Mouse (Mus musculus): ENCODE results near the gene Irf2bp1. TPM values are rescaled to one million over a fixed set of nuclear protein-coding genes. Genes with fewer than 3 reads are reported as not detected.

Irf2bp1 gene
- polyA plus RNA-seq, 1 experiment from 2014 or later = 9.8 TPM

- Histone ChIP-seq H3K27ac (replicated peaks) (peak overlapping the region; percentile 85), H3K27me3 (ENCODE audit: control insufficient read depth, insufficient read depth, low read length) (no peaks in the 10 kb centered on the region), H3K9ac (ENCODE audit: low read length) (peak overlapping the region; percentile 38; the same call in 1 of the 2 replicates), H3K9me3 (ENCODE audit: control insufficient read depth, low read length) (no peaks in the 10 kb centered on the region), H3K4me3 (ENCODE audit: low read depth, low read length) (no peak overlapping the region), H3K36me3 (ENCODE audit: control insufficient read depth, insufficient read depth, low read length) (no peaks in the 10 kb centered on the region), H3K4me2 (replicated peaks; ENCODE audit: low read depth) (peak overlapping the region; percentile 34; the same call in 1 of the 2 replicates), H3K4me1 (replicated peaks; ENCODE audit: control insufficient read depth, insufficient read depth) (peaks cover 7% of the 10 kb centered on the region; the same call in 1 of the 2 replicates)
- TF ChIP-seq EP300 (optimal IDR thresholded peaks at IDR 0.05) (no peak), CTCF (IDR thresholded peaks at IDR 0.05; ENCODE audit: low read depth) (no peak)
- 48% methylated on average over 13 of the region's 13 CpGs for WGBS
- ATAC-seq (ENCODE audit: low FRiP score, low TSS enrichment) (peak; percentile 41), DNase-seq (ENCODE audit: low spot score) (peak; percentile 85)
These were observed 3.5 kb downstream of the Irf2bp1 start for GRCm38 (mm10) chr7:19007026-19007977.

- H3K4me2 ChIP-seq (replicated peaks; ENCODE audit: low read depth) = no peak overlapping the region
- no peak overlapping the region; the same call in 1 of the 2 replicates for H3K27ac ChIP-seq (replicated peaks)
- H3K9ac ChIP-seq (ENCODE audit: low read length) = no peak overlapping the region
- TF ChIP-seq EP300 (optimal IDR thresholded peaks at IDR 0.05) (no peak), CTCF (IDR thresholded peaks at IDR 0.05; ENCODE audit: low read depth) (no peak)
- 0 out of 2 replicates have a peak, but pooled peaks cover 2% of the 10 kb centered on the region for H3K4me1 ChIP-seq (replicated peaks; ENCODE audit: control insufficient read depth, insufficient read depth)
- DNase-seq (ENCODE audit: low spot score) (peak; percentile 81), ATAC-seq (ENCODE audit: low FRiP score, low TSS enrichment) (peak; percentile 58)
- no peaks in the 10 kb centered on the region for H3K27me3 ChIP-seq (ENCODE audit: control insufficient read depth, insufficient read depth, low read length)
- H3K9me3 ChIP-seq (ENCODE audit: control insufficient read depth, low read length) = no peaks in the 10 kb centered on the region
- no peak overlapping the region for H3K4me3 ChIP-seq (ENCODE audit: low read depth, low read length)
- no peaks in the 10 kb centered on the region for H3K36me3 ChIP-seq (ENCODE audit: control insufficient read depth, insufficient read depth, low read length)
- WGBS = 65% methylated on average over 7 of the region's 7 CpGs
These were observed 6.7 kb downstream of the Irf2bp1 start for GRCm38 (mm10) chr7:19010581-19010980.

- Histone ChIP-seq H3K4me1 (replicated peaks; ENCODE audit: control insufficient read depth, insufficient read depth) (no peaks in the 10 kb centered on the region), H3K9ac (ENCODE audit: low read length) (peak overlapping the region; percentile 75), H3K36me3 (ENCODE audit: control insufficient read depth, insufficient read depth, low read length) (no peaks in the 10 kb centered on the region), H3K4me3 (ENCODE audit: low read depth, low read length) (peak overlapping the region; percentile 30), H3K4me2 (replicated peaks; ENCODE audit: low read depth) (peak overlapping the region; percentile 67), H3K9me3 (ENCODE audit: control insufficient read depth, low read length) (no peaks in the 10 kb centered on the region), H3K27ac (replicated peaks) (peak overlapping the region; percentile 77), H3K27me3 (ENCODE audit: control insufficient read depth, insufficient read depth, low read length) (no peaks in the 10 kb centered on the region)
- ATAC-seq (ENCODE audit: low FRiP score, low TSS enrichment) = peak; percentile 53
- WGBS = 1% methylated on average over 31 of the region's 31 CpGs
- no peak for TF ChIP-seq CTCF (IDR thresholded peaks at IDR 0.05; ENCODE audit: low read depth)
- no peak for TF ChIP-seq EP300 (optimal IDR thresholded peaks at IDR 0.05)
- DNase-seq (ENCODE audit: low spot score) = peak; percentile 80
These were observed 8.3 kb downstream of the Irf2bp1 start for GRCm38 (mm10) chr7:19012025-19012621.

- no peak for ATAC-seq (ENCODE audit: low FRiP score, low TSS enrichment)
- WGBS = 31% methylated on average over 2 of the region's 2 CpGs
- peak overlapping the region; percentile 67; the same call in 1 of the 2 replicates for H3K4me2 ChIP-seq (replicated peaks; ENCODE audit: low read depth)
These were observed 9.0 kb downstream of the Irf2bp1 start for GRCm38 (mm10) chr7:19012882-19013281.

GRCm38 (mm10) chr7:19014452-19014851, 10.6 kb downstream of the Irf2bp1 start:
- H3K4me1 ChIP-seq (replicated peaks; ENCODE audit: control insufficient read depth, insufficient read depth) = no peaks in the 10 kb centered on the region
- H3K9me3 ChIP-seq (ENCODE audit: control insufficient read depth, low read length) = no peaks in the 10 kb centered on the region
- H3K27ac ChIP-seq (replicated peaks) = no peak overlapping the region
- TF ChIP-seq CTCF (IDR thresholded peaks at IDR 0.05; ENCODE audit: low read depth) (peak; percentile 11; the same call in 1 of the 2 replicates), EP300 (optimal IDR thresholded peaks at IDR 0.05) (no peak)
- no peak overlapping the region for H3K9ac ChIP-seq (ENCODE audit: low read length)
- H3K36me3 ChIP-seq (ENCODE audit: control insufficient read depth, insufficient read depth, low read length) = no peaks in the 10 kb centered on the region
- DNase-seq (ENCODE audit: low spot score) (no peak), ATAC-seq (ENCODE audit: low FRiP score, low TSS enrichment) (no peak)
- 63% methylated on average over 15 of the region's 15 CpGs for WGBS
- H3K27me3 ChIP-seq (ENCODE audit: control insufficient read depth, insufficient read depth, low read length) = no peaks in the 10 kb centered on the region
- no peak overlapping the region for H3K4me2 ChIP-seq (replicated peaks; ENCODE audit: low read depth)
- H3K4me3 ChIP-seq (ENCODE audit: low read depth, low read length) = no peak overlapping the region

More at GRCm38 (mm10) chr7:19012882-19013281, 9.0 kb downstream of the Irf2bp1 start:
- DNase-seq (ENCODE audit: low spot score) = no peak
- no peak overlapping the region for H3K4me3 ChIP-seq (ENCODE audit: low read depth, low read length)
- no peaks in the 10 kb centered on the region for H3K4me1 ChIP-seq (replicated peaks; ENCODE audit: control insufficient read depth, insufficient read depth)
- no peaks in the 10 kb centered on the region for H3K36me3 ChIP-seq (ENCODE audit: control insufficient read depth, insufficient read depth, low read length)
- no peaks in the 10 kb centered on the region for H3K27me3 ChIP-seq (ENCODE audit: control insufficient read depth, insufficient read depth, low read length)
- H3K9ac ChIP-seq (ENCODE audit: low read length) = no peak overlapping the region
- no peaks in the 10 kb centered on the region for H3K9me3 ChIP-seq (ENCODE audit: control insufficient read depth, low read length)
- no peak overlapping the region for H3K27ac ChIP-seq (replicated peaks)
- no peak for TF ChIP-seq CTCF (IDR thresholded peaks at IDR 0.05; ENCODE audit: low read depth)
